Mouse (Mus musculus): ENCODE results near the gene D630039A03Rik. TPM values are rescaled to one million over a fixed set of nuclear protein-coding genes. Genes with fewer than 3 reads are reported as not detected.

Gene D630039A03Rik
- polyA plus RNA-seq (2012; ENCODE audit: insufficient read depth, insufficient read length, missing spikeins) = not detected in 2 replicates

- no peaks in the 10 kb centered on the region for H3K4me1 ChIP-seq (ENCODE audit: control insufficient read depth, insufficient read depth, insufficient read length, low read length)
- no peak within 1 kb of the TSS for H3K27ac ChIP-seq (replicated peaks; ENCODE audit: low read depth, low read length)
- peak within 1 kb of the TSS; percentile 9; the same call in 1 of the 2 replicates for H3K4me3 ChIP-seq (ENCODE audit: insufficient read depth, low read depth, low read length)
Observed at GRCm38 (mm10) chr4:57916201-57916661, at the start of gene D630039A03Rik. D630039A03Rik (minus strand) TSS chr4:57916297.

- no peak overlapping the region for H3K27ac ChIP-seq (replicated peaks; ENCODE audit: low read depth, low read length)
- no peaks in the 10 kb centered on the region for H3K4me1 ChIP-seq (ENCODE audit: control insufficient read depth, insufficient read depth, insufficient read length, low read length)
- H3K4me3 ChIP-seq (ENCODE audit: insufficient read depth, low read depth, low read length) = no peak overlapping the region
Observed at GRCm38 (mm10) chr4:57965516-57965915, 49.4 kb upstream of the D630039A03Rik start.

- no peak overlapping the region for H3K27ac ChIP-seq (replicated peaks; ENCODE audit: low read depth, low read length)
- H3K4me1 ChIP-seq (ENCODE audit: control insufficient read depth, insufficient read depth, insufficient read length, low read length) = no peaks in the 10 kb centered on the region
- no peak overlapping the region for H3K4me3 ChIP-seq (ENCODE audit: insufficient read depth, low read depth, low read length)
Observed at GRCm38 (mm10) chr4:57964143-57964542, 48.0 kb upstream of the D630039A03Rik start.

- no peak overlapping the region for H3K27ac ChIP-seq (replicated peaks; ENCODE audit: low read depth, low read length)
- peaks cover 7% of the 10 kb centered on the region for H3K4me1 ChIP-seq (ENCODE audit: control insufficient read depth, insufficient read depth, insufficient read length, low read length)
- H3K4me3 ChIP-seq (ENCODE audit: insufficient read depth, low read depth, low read length) = no peak overlapping the region
Observed at GRCm38 (mm10) chr4:57959056-57959455, 43.0 kb upstream of the D630039A03Rik start.

GRCm38 (mm10) chr4:57958098-57958497 lies 42.0 kb upstream of the D630039A03Rik start:
- Histone ChIP-seq H3K27ac (replicated peaks; ENCODE audit: low read depth, low read length) (no peak overlapping the region), H3K4me3 (ENCODE audit: insufficient read depth, low read depth, low read length) (no peak overlapping the region), H3K4me1 (ENCODE audit: control insufficient read depth, insufficient read depth, insufficient read length, low read length) (peaks cover 15% of the 10 kb centered on the region)

GRCm38 (mm10) chr4:57957200-57958085 lies 41.3 kb upstream of the D630039A03Rik start:
- Histone ChIP-seq H3K4me1 (ENCODE audit: control insufficient read depth, insufficient read depth, insufficient read length, low read length) (peaks cover 17% of the 10 kb centered on the region), H3K4me3 (ENCODE audit: insufficient read depth, low read depth, low read length) (peak overlapping the region; percentile 65), H3K27ac (replicated peaks; ENCODE audit: low read depth, low read length) (peak overlapping the region; percentile 98)

- Histone ChIP-seq H3K4me3 (ENCODE audit: insufficient read depth, low read depth, low read length) (peak within 1 kb of the TSS; percentile 76), H3K27ac (replicated peaks; ENCODE audit: low read depth, low read length) (peak within 1 kb of the TSS; percentile 98), H3K4me1 (ENCODE audit: control insufficient read depth, insufficient read depth, insufficient read length, low read length) (peaks cover 18% of the 10 kb centered on the region)
Observed at GRCm38 (mm10) chr4:57956029-57956960, 40.2 kb upstream of the D630039A03Rik start, which contains the start of gene Txn1. Txn1 (minus strand) TSS chr4:57956411.

GRCm38 (mm10) chr4:57955544-57955958 lies 39.5 kb upstream of the D630039A03Rik start:
- Histone ChIP-seq H3K4me3 (ENCODE audit: insufficient read depth, low read depth, low read length) (peak overlapping the region; percentile 76), H3K4me1 (ENCODE audit: control insufficient read depth, insufficient read depth, insufficient read length, low read length) (peaks cover 18% of the 10 kb centered on the region), H3K27ac (replicated peaks; ENCODE audit: low read depth, low read length) (peak overlapping the region; percentile 81)

- Histone ChIP-seq H3K4me3 (ENCODE audit: insufficient read depth, low read depth, low read length) (peak overlapping the region; percentile 76), H3K4me1 (ENCODE audit: control insufficient read depth, insufficient read depth, insufficient read length, low read length) (peaks cover 18% of the 10 kb centered on the region), H3K27ac (replicated peaks; ENCODE audit: low read depth, low read length) (peak overlapping the region; percentile 81; the same call in 1 of the 2 replicates)
Observed at GRCm38 (mm10) chr4:57954991-57955390, 38.9 kb upstream of the D630039A03Rik start.

- Histone ChIP-seq H3K4me3 (ENCODE audit: insufficient read depth, low read depth, low read length) (peak overlapping the region; percentile 76), H3K4me1 (ENCODE audit: control insufficient read depth, insufficient read depth, insufficient read length, low read length) (peaks cover 18% of the 10 kb centered on the region), H3K27ac (replicated peaks; ENCODE audit: low read depth, low read length) (0 out of 2 replicates have a peak overlapping the region, but pooled peaks have one; percentile 38)
Observed at GRCm38 (mm10) chr4:57954580-57954979, 38.5 kb upstream of the D630039A03Rik start.

GRCm38 (mm10) chr4:57953796-57954195 lies 37.7 kb upstream of the D630039A03Rik start:
- Histone ChIP-seq H3K4me3 (ENCODE audit: insufficient read depth, low read depth, low read length) (no peak overlapping the region), H3K27ac (replicated peaks; ENCODE audit: low read depth, low read length) (no peak overlapping the region; the same call in 1 of the 2 replicates), H3K4me1 (ENCODE audit: control insufficient read depth, insufficient read depth, insufficient read length, low read length) (peaks cover 18% of the 10 kb centered on the region)

GRCm38 (mm10) chr4:57952891-57953290 lies 36.8 kb upstream of the D630039A03Rik start:
- H3K4me3 ChIP-seq (ENCODE audit: insufficient read depth, low read depth, low read length) = no peak overlapping the region
- H3K27ac ChIP-seq (replicated peaks; ENCODE audit: low read depth, low read length) = no peak overlapping the region
- peaks cover 18% of the 10 kb centered on the region for H3K4me1 ChIP-seq (ENCODE audit: control insufficient read depth, insufficient read depth, insufficient read length, low read length)

GRCm38 (mm10) chr4:57952416-57952815 lies 36.3 kb upstream of the D630039A03Rik start:
- no peak overlapping the region for H3K4me3 ChIP-seq (ENCODE audit: insufficient read depth, low read depth, low read length)
- H3K4me1 ChIP-seq (ENCODE audit: control insufficient read depth, insufficient read depth, insufficient read length, low read length) = peaks cover 17% of the 10 kb centered on the region
- peak overlapping the region; percentile 35; the same call in 1 of the 2 replicates for H3K27ac ChIP-seq (replicated peaks; ENCODE audit: low read depth, low read length)

GRCm38 (mm10) chr4:57949866-57950265 lies 33.8 kb upstream of the D630039A03Rik start:
- H3K27ac ChIP-seq (replicated peaks; ENCODE audit: low read depth, low read length) = no peak overlapping the region
- no peak overlapping the region for H3K4me3 ChIP-seq (ENCODE audit: insufficient read depth, low read depth, low read length)
- peaks cover 13% of the 10 kb centered on the region for H3K4me1 ChIP-seq (ENCODE audit: control insufficient read depth, insufficient read depth, insufficient read length, low read length)

Measured in brown adipose tissue, adult 24 weeks (tissue).